Mouse (Mus musculus) liver, adult 2 months (tissue): ENCODE measurements around the gene Brinp3. TPM values are rescaled to one million over a fixed set of nuclear protein-coding genes. Genes with fewer than 3 reads are reported as not detected.

Source experiments
- DNase-seq: peaks from one replicate; pipeline ENCODE4 v3.0.0-alpha.2; 2011; ENCODE audit warnings: low read depth, low spot score; ENCODE audit errors: extremely low read depth
- H3K27ac ChIP-seq: fragments of 200-500 bp; replicated peaks from 2 replicates; pipeline ENCODE4 v1.5.1; 2012; ENCODE audit warnings: low read depth, mild to moderate bottlenecking, control low read depth, inconsistent platforms, low read length; ENCODE audit not compliant: insufficient read depth
- H3K27me3 ChIP-seq: fragments of 200-500 bp; 2 replicates; pipeline ENCODE4 v1.6.1; 2012; ENCODE audit warnings: mild to moderate bottlenecking, moderate library complexity, low read length, inconsistent platforms; ENCODE audit not compliant: control insufficient read depth, insufficient read depth
- H3K36me3 ChIP-seq: fragments of 200-500 bp; 2 replicates; pipeline ENCODE4 v1.6.1; 2012; ENCODE audit warnings: low read length, inconsistent platforms; ENCODE audit not compliant: control insufficient read depth, insufficient read depth
- H3K4me1 ChIP-seq: fragments of 200-500 bp; 2 replicates; pipeline ENCODE4 v1.6.1; 2011; ENCODE audit warnings: low read length; ENCODE audit not compliant: control insufficient read depth, insufficient read depth
- H3K4me3 ChIP-seq: fragments of 200-500 bp; 2 replicates; pipeline ENCODE4 v1.5.1; 2011; ENCODE audit warnings: low read depth, mild to moderate bottlenecking, control low read depth, low read length, moderate library complexity; ENCODE audit not compliant: insufficient read depth
- H3K79me2 ChIP-seq: fragments of 200-500 bp; 2 replicates; pipeline ENCODE4 v1.6.1; 2012; ENCODE audit warnings: inconsistent platforms, mild to moderate bottlenecking, low read length, moderate library complexity; ENCODE audit not compliant: control insufficient read depth, insufficient read depth
- H3K9ac ChIP-seq: fragments of 200-500 bp; 2 replicates; pipeline ENCODE4 v1.6.1; 2012; ENCODE audit warnings: low read depth, mild to moderate bottlenecking, control low read depth, inconsistent platforms, low read length
- CTCF ChIP-seq: fragments of 200-500 bp; IDR thresholded peaks from 2 replicates; pipeline ENCODE4 v1.5.1; 2011; ENCODE audit warnings: low read depth, low read length, control low read depth
- POLR2A ChIP-seq: fragments of 200-500 bp; IDR thresholded peaks from 2 replicates; pipeline ENCODE4 v1.6.1; 2011; ENCODE audit warnings: low read length, control low read depth; ENCODE audit not compliant: insufficient read depth; ENCODE audit errors: extremely low read depth
- WGBS: fragments of 180-500 bp; shearing (Covaris S2); methylation state at CpG from one replicate; pipeline ENCODE4 v1.1.7; 2018; 5-methylcytosine and 5-hydroxymethylcytosine counted together
- polyA plus RNA-seq: library from polyadenylated mRNA; depleted of rRNA; stranded (reverse); fragments of >200 nt; gene quantifications from 2 replicates; pipeline ENCODE4 v1.2.3, GENCODE M21; 2012
- total RNA-seq: library from RNA; depleted of rRNA; stranded (reverse); fragments of >200 nt; gene quantifications from 2 replicates; pipeline ENCODE4 v1.2.3, GENCODE M21; 2014

The Brinp3 gene
- total and polyA plus RNA-seq, 2 experiments, result not detected

DNA sequence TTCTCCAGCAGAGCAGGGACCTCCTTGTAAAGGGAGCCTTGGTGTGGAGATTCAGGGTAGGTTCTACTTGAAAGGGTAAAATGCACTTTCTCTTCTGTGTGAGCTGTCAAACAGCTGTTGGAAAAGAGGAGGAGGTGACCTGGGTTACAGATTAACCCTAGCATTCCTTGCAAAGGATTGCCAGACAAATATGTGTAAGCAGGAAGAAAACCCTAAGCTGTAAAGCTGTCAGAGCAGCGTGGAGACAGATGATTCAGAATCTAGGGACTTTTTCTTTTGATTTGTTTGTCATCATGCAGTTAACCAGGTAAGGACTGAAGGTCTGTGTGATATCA, 4.2 kb downstream of the Brinp3 start:
- WGBS, result 0% methylated on average over 1 of the region's 1 CpGs
- H3K27me3 ChIP-seq, result peaks cover 5% of the 10 kb centered on the region; the same call in 1 of the 2 replicates
- H3K4me3 ChIP-seq, result no peak overlapping the region
- H3K79me2 ChIP-seq, result no peaks in the 10 kb centered on the region
- no peak overlapping the region for H3K9ac ChIP-seq
- peak; percentile 14 for DNase-seq
- no peaks in the 10 kb centered on the region; the same call in 1 of the 2 replicates for H3K4me1 ChIP-seq
- no peaks in the 10 kb centered on the region for H3K36me3 ChIP-seq
- TF ChIP-seq POLR2A (no peak), CTCF (no peak)
- H3K27ac ChIP-seq, result no peak overlapping the region

- Histone ChIP-seq H3K27ac (no peak overlapping the region), H3K9ac (no peak overlapping the region), H3K27me3 (no peaks in the 10 kb centered on the region), H3K36me3 (no peaks in the 10 kb centered on the region), H3K4me1 (no peaks in the 10 kb centered on the region), H3K79me2 (no peaks in the 10 kb centered on the region), H3K4me3 (no peak overlapping the region)
- TF ChIP-seq CTCF (no peak), POLR2A (no peak)
- 65% methylated on average over 2 of the region's 2 CpGs for WGBS
- DNase-seq, result no peak
Measured at GRCm38 (mm10) chr1:146515377-146515776, 20.8 kb downstream of the Brinp3 start.

DNA sequence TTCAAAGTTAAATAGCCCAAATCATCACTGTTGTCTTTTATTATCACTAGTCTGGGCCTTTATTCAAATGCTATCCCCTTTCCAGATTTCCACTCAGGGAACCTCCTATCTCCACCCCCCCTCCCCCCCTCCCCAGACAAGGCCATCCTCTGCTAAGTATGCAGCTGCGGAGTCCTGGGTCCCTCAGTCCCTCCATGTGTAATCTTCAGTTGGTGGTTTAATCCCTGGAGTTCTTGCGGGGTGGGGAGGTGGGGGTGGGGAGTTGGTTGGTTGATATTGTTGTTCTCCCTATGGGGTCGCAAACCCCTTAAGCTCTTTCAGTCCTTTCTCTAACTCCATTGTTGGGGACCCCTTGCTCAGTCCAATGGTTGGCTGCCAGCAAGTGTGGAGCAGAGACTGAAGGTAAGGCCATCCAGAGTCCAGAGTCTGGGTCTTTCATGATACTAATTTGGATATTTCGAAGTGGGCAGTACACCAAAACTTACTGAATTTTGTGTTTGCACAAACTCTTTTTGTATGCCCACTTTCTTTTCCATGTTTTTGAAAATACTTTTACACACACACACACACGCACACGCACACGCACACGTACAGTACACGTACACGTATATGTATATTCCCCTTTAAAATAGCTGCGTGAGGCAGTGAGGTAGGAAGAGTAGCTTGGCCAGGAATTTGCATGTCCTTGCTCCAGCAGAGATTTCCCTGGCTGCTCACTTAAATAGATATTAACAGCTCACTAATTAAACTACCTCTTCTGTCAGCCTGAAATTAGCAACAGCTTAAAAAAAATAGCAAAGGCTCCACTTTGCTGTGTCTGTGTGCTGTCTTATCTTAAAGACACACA, 29.4 kb downstream of the Brinp3 start:
- Histone ChIP-seq H3K36me3 (no peaks in the 10 kb centered on the region), H3K9ac (no peak overlapping the region), H3K27ac (no peak overlapping the region), H3K4me1 (no peaks in the 10 kb centered on the region), H3K79me2 (no peaks in the 10 kb centered on the region), H3K27me3 (no peaks in the 10 kb centered on the region), H3K4me3 (no peak overlapping the region)
- TF ChIP-seq CTCF, result no peak
- TF ChIP-seq POLR2A, result no peak
- WGBS, result 69% methylated on average over 11 of the region's 11 CpGs
- no peak for DNase-seq

- no peak overlapping the region for H3K9ac ChIP-seq
- no peaks in the 10 kb centered on the region for H3K4me1 ChIP-seq
- TF ChIP-seq POLR2A, result no peak
- no peak for TF ChIP-seq CTCF
- H3K27ac ChIP-seq, result no peak overlapping the region
- no peaks in the 10 kb centered on the region for H3K79me2 ChIP-seq
- H3K27me3 ChIP-seq, result no peaks in the 10 kb centered on the region
- H3K36me3 ChIP-seq, result no peaks in the 10 kb centered on the region
- no peak overlapping the region for H3K4me3 ChIP-seq
- DNase-seq, result no peak
Measured at GRCm38 (mm10) chr1:146528572-146528971, 34.0 kb downstream of the Brinp3 start.

DNA sequence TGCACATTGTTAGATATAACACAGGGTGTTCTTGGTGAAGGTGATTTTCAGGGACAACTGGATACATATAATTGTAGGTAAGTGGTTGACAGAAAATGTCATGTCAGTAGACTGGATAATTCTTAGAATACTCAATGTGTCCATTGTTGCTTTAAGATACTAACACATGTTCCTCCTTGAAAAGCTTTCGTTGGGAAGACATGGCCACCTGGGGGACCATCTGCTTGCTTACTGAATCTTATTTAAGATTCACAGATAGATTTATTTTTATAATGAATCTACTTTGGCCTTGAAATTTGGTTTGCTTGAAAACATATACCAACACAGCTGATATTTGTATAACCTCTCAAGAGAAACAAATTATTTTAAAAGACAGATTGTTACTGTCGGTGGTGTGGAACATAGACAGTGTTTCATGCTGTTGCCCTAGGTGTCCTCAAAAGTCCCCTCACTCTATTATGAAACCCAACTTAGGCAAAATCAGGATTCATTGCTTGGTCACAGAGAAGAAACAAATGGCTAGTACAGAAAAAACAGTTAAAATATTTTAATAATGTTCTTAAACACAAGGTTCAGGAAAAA, 52.4 kb downstream of the Brinp3 start:
- H3K79me2 ChIP-seq, result no peaks in the 10 kb centered on the region
- no peak overlapping the region for H3K4me3 ChIP-seq
- H3K9ac ChIP-seq, result no peak overlapping the region
- 80% methylated on average over 2 of the region's 2 CpGs for WGBS
- H3K27ac ChIP-seq, result no peak overlapping the region
- no peaks in the 10 kb centered on the region for H3K4me1 ChIP-seq
- no peaks in the 10 kb centered on the region for H3K27me3 ChIP-seq
- DNase-seq, result no peak
- no peaks in the 10 kb centered on the region for H3K36me3 ChIP-seq
- TF ChIP-seq POLR2A (no peak), CTCF (no peak)

- Histone ChIP-seq H3K9ac (no peak overlapping the region), H3K79me2 (no peaks in the 10 kb centered on the region), H3K4me3 (no peak overlapping the region), H3K36me3 (no peaks in the 10 kb centered on the region), H3K4me1 (no peaks in the 10 kb centered on the region), H3K27me3 (no peaks in the 10 kb centered on the region), H3K27ac (no peak overlapping the region)
- TF ChIP-seq POLR2A, result no peak
- TF ChIP-seq CTCF, result no peak
- no peak for DNase-seq
Measured at GRCm38 (mm10) chr1:146556982-146557381, 62.4 kb downstream of the Brinp3 start.
